Mouse (Mus musculus) heart, adult 2 months (tissue): Measurements from ENCODE around the gene Ank3.

Source experiments
- CTCF ChIP-seq: fragments of 200-600 bp; IDR thresholded peaks from 2 replicates; pipeline ENCODE4 v1.8.1; 2022; ENCODE audit warnings: antibody characterized with exemption, mild to moderate bottlenecking, moderate library complexity
- EP300 ChIP-seq: fragments of 200-500 bp; IDR thresholded peaks from 2 replicates; pipeline ENCODE4 v1.6.1; 2011; ENCODE audit warnings: low read depth, low read length, control low read depth; ENCODE audit not compliant: insufficient read depth
- POLR2A ChIP-seq: fragments of 200-500 bp; IDR thresholded peaks from 2 replicates; pipeline ENCODE4 v1.6.1; 2011; ENCODE audit warnings: mild to moderate bottlenecking, low read depth, low read length, control low read depth; ENCODE audit not compliant: insufficient read depth

DNA sequence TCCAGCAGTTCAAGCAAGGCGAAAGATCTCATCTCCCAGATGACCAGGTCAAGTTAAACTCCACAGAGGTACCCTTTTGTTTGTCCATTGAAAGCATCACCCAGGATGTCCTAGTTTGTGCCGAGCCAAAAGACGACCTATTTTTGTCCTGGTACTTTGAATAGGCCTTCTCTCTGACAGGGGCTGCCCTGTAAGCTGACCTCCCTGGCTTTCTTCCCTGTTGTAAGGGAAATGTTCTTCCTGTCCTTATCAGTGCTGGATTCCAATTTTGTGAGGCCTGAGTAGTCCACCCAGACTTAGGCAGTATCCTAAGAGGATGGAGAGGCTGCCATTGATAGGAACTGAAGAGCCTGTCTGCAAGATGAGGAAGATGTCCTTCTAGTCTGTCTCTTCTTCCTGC, 244.9 kb downstream of the Ank3 start:
- TF ChIP-seq CTCF (no peak), POLR2A (no peak), EP300 (no peak)
